Mouse (Mus musculus) brain, adult 2 months (tissue): ENCODE data around the gene Rps4x.
A peak's percentile ranks its signal among the peaks of the same experiment; 100 is the strongest.

Experiments
- DNase-seq: peaks from one replicate; pipeline ENCODE4 v3.0.0; 2011; ENCODE audit warnings: low read depth, low spot score

Gene Rps4x

DNA sequence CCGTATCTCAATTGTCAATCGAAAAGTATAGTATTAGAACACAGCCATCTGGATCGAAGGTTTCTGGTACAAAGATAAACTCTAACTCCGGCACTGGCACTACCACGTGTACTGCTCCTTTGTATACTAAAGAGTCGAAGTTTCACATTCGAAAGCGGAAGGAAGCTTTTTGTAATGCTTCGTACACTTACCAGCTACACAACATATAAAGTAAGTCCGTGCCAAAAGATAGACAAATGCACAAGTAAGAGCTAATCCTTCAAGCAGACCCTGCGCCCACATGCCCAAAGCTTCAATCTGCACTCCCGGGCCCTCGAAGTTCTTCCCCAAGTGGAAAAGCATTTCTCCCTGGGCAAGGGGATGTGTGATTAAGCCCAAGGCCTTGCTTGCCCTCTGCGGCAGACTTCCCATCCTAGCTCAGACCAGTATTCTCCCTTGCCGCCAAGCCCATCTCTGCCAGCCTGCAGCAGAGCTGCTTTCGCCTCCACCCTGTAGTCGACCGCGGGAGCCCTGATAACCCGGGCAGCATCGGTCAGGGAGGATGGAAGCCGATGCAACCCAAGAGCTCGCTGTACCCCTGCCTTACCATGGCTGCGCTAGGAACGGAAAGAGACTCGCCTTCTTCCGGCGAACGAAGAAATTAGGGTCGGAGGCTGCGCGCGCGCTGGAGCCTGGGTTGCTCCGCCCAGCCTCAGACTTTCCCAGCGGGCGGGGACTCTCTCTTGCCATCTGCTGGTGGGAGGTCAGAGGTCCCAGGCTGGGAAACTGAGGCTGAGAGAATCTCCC lies at the start of gene Rps4x:
TSS of gene Rps4x (minus strand) at position 683 of the 786 bp plus-strand sequence.
- peak; percentile 90 for DNase-seq

GRCm38 (mm10) chrX:102219126-102219525 lies 29.9 kb upstream of the Rps4x start:
- peak; percentile 41 for DNase-seq

DNA sequence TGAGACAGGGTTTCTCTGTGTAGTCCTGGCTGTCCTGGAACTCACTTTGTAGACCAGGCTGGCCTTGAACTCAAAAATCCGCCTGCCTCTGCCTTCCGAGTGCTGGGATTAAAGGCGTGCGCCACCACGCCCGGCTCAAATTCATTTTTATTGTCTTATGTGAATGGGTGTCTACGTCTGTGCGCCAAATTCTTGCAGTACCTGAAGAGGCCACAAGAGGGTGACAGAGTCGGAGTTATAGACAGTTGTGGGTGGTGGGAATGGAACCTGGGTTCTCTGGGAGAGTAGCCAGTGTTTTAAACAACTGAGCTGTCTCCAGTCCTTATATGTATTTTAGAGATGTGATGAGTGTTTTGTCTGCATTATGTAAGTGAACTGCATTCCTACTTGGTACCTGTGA lies 26.2 kb upstream of the Rps4x start:
- DNase-seq: peak; percentile 8

DNA sequence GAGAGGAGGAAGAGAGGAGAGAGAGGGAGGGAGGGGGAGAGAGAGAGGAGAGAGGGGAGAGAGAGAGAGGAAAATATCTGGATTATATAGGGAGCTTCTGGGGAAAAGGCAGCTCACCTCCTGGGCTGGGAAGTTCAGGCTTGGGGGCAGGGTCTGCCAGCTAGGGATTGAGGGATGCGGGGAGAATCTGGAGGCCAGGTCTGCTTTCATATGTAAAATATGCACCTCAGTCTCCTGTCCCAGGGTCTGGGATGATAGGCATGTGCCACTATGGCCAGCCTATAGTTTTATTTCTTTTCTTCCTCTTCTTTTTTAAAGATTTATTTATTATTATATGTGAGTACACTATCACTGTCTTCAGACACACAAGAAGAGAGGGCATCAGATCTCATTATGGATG lies 1.6 kb upstream of the Rps4x start:
- DNase-seq: no peak

DNA sequence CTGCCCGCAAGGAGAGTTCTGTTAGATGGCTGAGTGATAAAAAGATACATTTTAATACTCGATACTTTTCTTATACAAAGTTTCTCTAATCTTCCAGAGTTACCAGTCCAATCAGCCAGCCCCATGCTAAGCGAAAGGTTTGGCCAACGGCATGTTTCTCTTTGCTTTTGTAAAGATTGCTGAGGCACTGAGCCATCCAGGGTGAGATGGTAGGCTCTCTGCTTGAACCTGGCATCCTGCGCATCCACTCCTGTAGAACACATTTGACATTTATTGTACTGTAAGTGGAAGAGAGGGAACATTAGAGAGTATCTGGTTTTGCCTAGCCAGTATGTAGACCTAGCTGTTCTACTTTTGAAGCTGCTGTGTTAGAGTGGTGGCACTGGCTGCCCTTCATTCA lies 387 bp upstream of the Rps4x start:
- DNase-seq: no peak

DNA sequence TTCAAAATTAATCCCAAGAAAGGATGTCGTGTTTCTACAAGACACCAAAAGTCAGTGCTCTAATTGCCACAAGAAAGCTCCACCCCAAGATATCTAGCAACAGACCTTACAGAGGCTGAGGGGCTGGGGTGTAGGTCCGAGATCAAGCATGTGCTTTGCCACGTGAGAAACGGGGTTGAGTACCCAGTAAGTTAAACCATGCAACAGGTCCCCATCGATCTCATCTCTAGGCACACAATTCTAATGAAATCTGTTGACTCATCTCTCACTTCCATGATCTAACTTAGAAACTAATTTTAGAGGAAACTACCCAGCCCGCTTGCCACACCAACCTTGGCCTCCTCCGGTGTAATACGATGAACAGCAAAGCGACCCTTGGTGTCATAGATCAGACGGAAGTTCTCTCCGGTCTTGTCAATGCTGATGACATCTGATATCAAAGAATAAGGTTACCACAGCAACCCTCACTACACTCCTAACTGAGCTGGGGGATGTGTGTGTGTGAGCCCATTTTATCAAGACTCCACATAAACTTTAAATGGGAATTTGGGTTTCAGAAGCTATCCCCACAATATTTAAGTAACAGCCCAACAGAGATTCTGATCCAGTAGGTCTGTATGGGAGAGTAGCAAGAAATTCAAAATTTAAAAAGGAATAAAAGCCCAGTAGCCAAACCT lies 2.0 kb downstream of the Rps4x start:
- DNase-seq: no peak

- no peak for DNase-seq
Measured at GRCm38 (mm10) chrX:102182575-102182974, 6.6 kb downstream of the Rps4x start.

GRCm38 (mm10) chrX:102175538-102176287 lies 13.5 kb downstream of the Rps4x start:
- no peak for DNase-seq

DNA sequence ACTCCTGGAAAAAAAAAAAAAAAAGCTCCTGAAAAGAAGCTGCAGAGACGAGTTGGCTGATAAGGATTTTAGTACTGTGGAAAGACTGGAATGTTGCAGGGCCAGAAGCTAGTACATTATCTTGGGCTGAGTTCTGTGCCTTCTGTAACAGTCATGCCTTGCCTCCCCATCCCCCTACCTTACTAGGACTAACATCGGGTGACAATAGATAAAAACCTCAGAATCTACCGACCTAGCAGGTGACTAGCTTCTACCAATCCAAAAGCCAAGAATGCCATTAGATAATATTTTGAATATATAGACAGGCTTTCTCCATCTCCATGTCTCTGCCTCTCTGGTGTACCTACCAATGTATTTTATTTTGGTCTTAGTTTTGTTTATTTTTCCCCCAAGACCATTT lies 18.3 kb downstream of the Rps4x start:
- no peak for DNase-seq

DNA sequence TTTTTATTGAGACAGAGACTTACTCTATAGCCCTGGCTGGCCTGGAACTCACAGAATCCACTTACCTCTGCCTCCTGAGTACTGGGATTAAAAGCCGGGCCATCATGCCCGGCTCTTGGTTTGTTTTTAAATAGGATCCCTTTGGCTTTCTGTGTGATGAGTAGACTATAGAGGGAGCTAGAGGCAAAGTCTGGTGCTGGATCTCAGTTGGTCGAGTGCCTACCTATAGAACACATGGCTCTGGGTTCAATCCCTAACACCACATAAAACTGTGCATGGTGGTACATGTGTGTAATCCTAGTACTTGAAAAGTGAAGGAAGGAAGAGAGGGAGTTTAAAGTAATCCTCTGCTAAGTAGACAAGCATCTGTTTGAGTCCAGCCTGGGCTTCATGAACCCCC lies 19.1 kb downstream of the Rps4x start:
- DNase-seq: no peak

GRCm38 (mm10) chrX:102169724-102170123 lies 19.5 kb downstream of the Rps4x start:
- DNase-seq: no peak

GRCm38 (mm10) chrX:102166986-102167385 lies 22.2 kb downstream of the Rps4x start:
- peak; percentile 48 for DNase-seq

GRCm38 (mm10) chrX:102166521-102166920 lies 22.7 kb downstream of the Rps4x start:
- DNase-seq: peak; percentile 43

- peak; percentile 34 for DNase-seq
Measured at GRCm38 (mm10) chrX:102163529-102163928, 25.7 kb downstream of the Rps4x start.

GRCm38 (mm10) chrX:102163096-102163495 lies 26.1 kb downstream of the Rps4x start:
- DNase-seq: peak; percentile 10

DNA sequence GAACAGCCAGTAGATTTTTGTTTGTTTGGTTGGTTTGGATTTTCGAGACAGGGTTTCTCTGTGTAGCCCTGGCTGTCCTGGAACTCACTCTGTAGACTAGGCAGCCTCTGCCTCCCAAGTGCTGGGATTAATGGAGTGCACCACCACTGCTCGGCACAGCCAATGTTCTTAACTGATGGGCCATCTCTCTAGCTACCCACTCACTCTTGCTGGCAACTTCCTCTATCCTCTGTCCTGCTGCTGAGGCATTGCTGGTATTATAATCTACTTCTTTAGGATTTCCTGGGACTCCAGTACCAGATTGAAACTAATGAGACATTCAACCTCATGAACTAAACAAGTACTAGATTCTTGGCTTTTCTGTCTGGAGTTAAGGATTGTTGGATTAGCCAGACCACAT lies 28.7 kb downstream of the Rps4x start:
- no peak for DNase-seq

DNA sequence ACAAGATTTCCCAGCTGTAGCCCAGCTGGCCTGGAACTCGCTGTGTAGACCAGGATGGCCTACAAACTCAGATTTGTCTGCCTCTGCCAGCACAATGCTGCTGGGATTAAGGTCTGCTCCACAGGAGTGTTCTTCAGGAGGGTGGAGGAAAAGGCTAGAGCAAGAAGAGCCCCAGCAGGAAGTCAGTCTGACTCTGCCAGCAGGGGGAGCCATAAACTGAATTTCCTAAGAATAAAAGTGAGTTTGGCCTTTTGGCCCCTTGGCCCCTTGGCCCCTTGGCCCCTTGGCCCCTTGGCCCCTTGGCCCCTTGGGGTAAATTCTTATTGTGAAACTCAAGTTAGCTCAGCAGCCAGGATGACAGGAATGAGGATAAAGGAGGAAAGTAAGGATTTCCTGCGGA lies 29.4 kb downstream of the Rps4x start:
- DNase-seq: peak; percentile 37

DNA sequence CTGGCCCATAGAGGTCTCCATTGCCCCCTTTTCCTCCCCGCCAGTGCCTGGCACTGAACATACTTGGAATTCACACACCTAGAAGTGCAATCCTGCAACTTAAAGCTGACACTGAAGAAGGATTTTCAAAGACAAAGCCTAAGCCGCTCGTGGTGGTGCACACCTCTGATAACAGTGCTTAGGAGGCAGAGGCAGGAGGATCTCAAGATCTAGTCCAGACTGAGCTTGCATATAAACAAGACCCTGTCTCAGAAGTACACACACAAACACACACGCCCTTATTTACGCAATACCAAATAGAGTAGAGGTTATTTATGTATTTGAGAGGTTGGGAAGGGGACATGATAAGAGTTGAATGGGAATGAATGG lies 31.8 kb downstream of the Rps4x start:
- no peak for DNase-seq

- DNase-seq: peak; percentile 96
Measured at GRCm38 (mm10) chrX:102156618-102157422, 32.4 kb downstream of the Rps4x start, which contains the start of gene Ercc6l. Gene Ercc6l (minus strand): TSS chrX:102157091.

DNA sequence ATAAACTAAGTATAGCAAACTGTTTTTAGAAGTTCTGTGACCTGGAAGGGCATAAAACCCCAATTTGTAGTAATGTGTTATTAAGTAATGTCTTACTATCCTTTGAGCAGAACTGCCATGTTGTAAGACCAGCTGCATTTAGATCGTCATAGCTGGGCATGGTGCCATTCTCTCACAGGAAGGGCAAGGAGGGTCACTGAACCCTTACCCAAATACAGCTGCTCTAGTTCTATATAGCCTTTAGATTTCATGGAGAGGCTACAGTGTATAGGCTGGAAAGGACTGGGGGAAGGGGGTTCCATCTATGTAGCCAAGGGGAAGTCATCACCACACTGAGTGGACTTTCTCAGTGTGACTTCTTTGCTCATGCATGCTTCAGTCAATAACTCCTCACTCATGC lies 48.0 kb downstream of the Rps4x start:
- no peak for DNase-seq
